Mouse (Mus musculus) erythroblast, embryonic 14.5 days (primary cell): ENCODE results near the gene Elobl.

ENCODE experiments used
- GATA1 ChIP-seq: IDR thresholded peaks from 2 replicates; pipeline ENCODE4 v1.6.1; 2012; ENCODE audit warnings: low read length, inconsistent platforms, mixed read lengths
- TAL1 ChIP-seq: IDR thresholded peaks from 3 replicates; pipeline ENCODE4 v1.6.1; 2012; ENCODE audit warnings: low read length, inconsistent platforms, mixed read lengths

DNA sequence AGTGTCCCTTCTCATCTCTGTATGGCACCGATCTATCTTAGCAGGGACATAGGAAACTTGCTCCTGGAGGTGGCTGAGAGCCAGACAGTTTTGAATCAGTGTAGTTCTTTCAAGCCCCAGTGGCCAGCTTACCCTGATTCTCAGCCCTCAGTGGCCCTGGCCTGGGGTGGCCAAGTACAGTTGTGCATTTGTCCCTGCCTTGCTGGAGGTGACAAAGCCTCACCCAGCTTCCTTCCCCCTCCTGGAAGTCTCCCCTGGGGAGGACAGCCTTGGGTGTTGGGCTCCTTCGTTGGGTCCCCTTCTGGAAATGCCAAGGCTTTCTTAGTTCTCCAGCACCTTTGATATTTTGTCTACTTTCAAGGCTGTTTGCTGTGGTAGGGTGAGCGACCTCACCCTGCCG, 37.0 kb upstream of the Elobl start:
- TF ChIP-seq GATA1 (no peak), TAL1 (no peak)
